Comparison of ENCODE assay signal across 8 mouse cellular contexts in genomic region chr8:114803113-114803512, GRCm38 (mm10).
DNase-seq lines count a peak whose midpoint lies in the region; ATAC-seq and TF ChIP-seq lines count a peak whose summit lies in the region.

No protein-coding gene starts in this region.

- DNase-seq in hindbrain, postnatal 0 days (ENCODE audit: low spot score) = peak; percentile 13
- DNase-seq in CD4-positive, CD25-positive, alpha-beta regulatory T cell, adult 2 months (ENCODE audit: low read depth, low spot score) = peak; percentile 78
- peak; percentile 80 for DNase-seq in T-cell, adult 2 months (ENCODE audit: low spot score)
- no peak for DNase-seq in urinary bladder, postnatal 25 days (ENCODE audit: low spot score)
- no peak for DNase-seq in layer of hippocampus, adult 18-20 months (ENCODE audit: low spot score in 2 of 2)
- no peak for DNase-seq in midbrain, embryonic 10.5 days (ENCODE audit: low spot score)

- peak; percentile 48 for TF ChIP-seq CTCF in hindbrain, postnatal 0 days (IDR thresholded peaks at IDR 0.05; ENCODE audit: low read depth)

- H3K9me3 ChIP-seq in hindbrain, postnatal 0 days (ENCODE audit: low read length) = no peaks in the 10 kb centered on the region
- H3K9me3 ChIP-seq in hindbrain, embryonic 16.5 days (ENCODE audit: control insufficient read depth, low read length) = no peaks in the 10 kb centered on the region
- H3K9me3 ChIP-seq in midbrain, embryonic 10.5 days (replicated peaks) = no peaks in the 10 kb centered on the region

- no peaks in the 10 kb centered on the region for H3K36me3 ChIP-seq in hindbrain, postnatal 0 days (ENCODE audit: insufficient read depth, low read length)
- no peaks in the 10 kb centered on the region for H3K36me3 ChIP-seq in hindbrain, embryonic 16.5 days (ENCODE audit: control insufficient read depth, insufficient read depth, low read length)
- no peaks in the 10 kb centered on the region for H3K36me3 ChIP-seq in midbrain, embryonic 10.5 days

- 58% methylated on average over 5 of the region's 5 CpGs for WGBS in hindbrain, postnatal 0 days
- WGBS in hindbrain, embryonic 16.5 days = 66% methylated on average over 5 of the region's 5 CpGs
- WGBS in midbrain, embryonic 10.5 days = 58% methylated on average over 5 of the region's 5 CpGs

- H3K9ac ChIP-seq in hindbrain, postnatal 0 days (replicated peaks; ENCODE audit: low read length) = no peak overlapping the region
- no peak overlapping the region for H3K9ac ChIP-seq in hindbrain, embryonic 16.5 days (ENCODE audit: low read depth, low read length)

- H3K4me2 ChIP-seq in hindbrain, postnatal 0 days (ENCODE audit: low read depth, low read length) = no peak overlapping the region
- H3K4me2 ChIP-seq in hindbrain, embryonic 16.5 days (ENCODE audit: low read length) = no peak overlapping the region

- H3K4me3 ChIP-seq in hindbrain, postnatal 0 days (ENCODE audit: low read length) = no peak overlapping the region
- no peak overlapping the region for H3K4me3 ChIP-seq in hindbrain, embryonic 16.5 days (ENCODE audit: low read length)
- no peak overlapping the region for H3K4me3 ChIP-seq in midbrain, embryonic 10.5 days

- no peak overlapping the region for H3K27ac ChIP-seq in hindbrain, postnatal 0 days
- H3K27ac ChIP-seq in hindbrain, embryonic 16.5 days (ENCODE audit: low read depth, low read length) = no peak overlapping the region
- H3K27ac ChIP-seq in midbrain, embryonic 10.5 days (replicated peaks) = no peak overlapping the region

- ATAC-seq in hindbrain, postnatal 0 days = no peak
- ATAC-seq in hindbrain, embryonic 16.5 days = no peak
- peak; percentile 51 for ATAC-seq in megakaryocyte, adult 5-6 weeks (ENCODE audit: poor library complexity, severe bottlenecking)

- no peaks in the 10 kb centered on the region for H3K4me1 ChIP-seq in hindbrain, postnatal 0 days (ENCODE audit: insufficient read depth, low read length)
- no peaks in the 10 kb centered on the region for H3K4me1 ChIP-seq in hindbrain, embryonic 16.5 days (ENCODE audit: control insufficient read depth, insufficient read depth, low read depth, low read length)
- peaks cover 20% of the 10 kb centered on the region for H3K4me1 ChIP-seq in midbrain, embryonic 10.5 days

- no peaks in the 10 kb centered on the region for H3K27me3 ChIP-seq in hindbrain, postnatal 0 days (ENCODE audit: insufficient read depth, low read length)
- no peaks in the 10 kb centered on the region for H3K27me3 ChIP-seq in hindbrain, embryonic 16.5 days (replicated peaks; ENCODE audit: control insufficient read depth, insufficient read depth, low read length)
- no peaks in the 10 kb centered on the region for H3K27me3 ChIP-seq in midbrain, embryonic 10.5 days (ENCODE audit: low read depth, poor library complexity, severe bottlenecking)

Comparison
In these comparisons a context has a peak if more than half of its experiments do, and no peak if none do; other contexts are left out.
1. DNase-seq: peak in hindbrain, postnatal 0 days (single experiment), CD4-positive, CD25-positive, alpha-beta regulatory T cell, adult 2 months (single experiment) and T-cell, adult 2 months (single experiment); none in urinary bladder, postnatal 25 days (single experiment), layer of hippocampus, adult 18-20 months (0 of 2) and midbrain, embryonic 10.5 days (single experiment).